Mouse (Mus musculus) megakaryocyte progenitor cell, adult 5-6 weeks (primary cell): ENCODE results near the gene Adam29. TPM values are rescaled to one million over a fixed set of nuclear protein-coding genes. Genes with fewer than 3 reads are reported as not detected.

Experiments
- ATAC-seq: replicated peaks from 2 replicates; pipeline ENCODE4 v1.8.0; 2016; ENCODE audit warnings: mild to moderate bottlenecking, moderate TSS enrichment, inconsistent platforms; ENCODE audit not compliant: poor library complexity
- total RNA-seq, 2 experiments: library from RNA; stranded (forward) in 1 of 2; stranded (reverse) in 1 of 2; fragments of 157-497, 149-512 nt in 1 of 2; fragments of 200-1000 nt in 1 of 2; gene quantifications; 2 replicates each; pipeline versions ENCODE4 v1.2.3 to v1.2.4; 2015 to 2017

Gene Adam29
- total RNA-seq (2015) (not detected in 2 replicates), total RNA-seq (2017) (not detected in 2 replicates)

DNA sequence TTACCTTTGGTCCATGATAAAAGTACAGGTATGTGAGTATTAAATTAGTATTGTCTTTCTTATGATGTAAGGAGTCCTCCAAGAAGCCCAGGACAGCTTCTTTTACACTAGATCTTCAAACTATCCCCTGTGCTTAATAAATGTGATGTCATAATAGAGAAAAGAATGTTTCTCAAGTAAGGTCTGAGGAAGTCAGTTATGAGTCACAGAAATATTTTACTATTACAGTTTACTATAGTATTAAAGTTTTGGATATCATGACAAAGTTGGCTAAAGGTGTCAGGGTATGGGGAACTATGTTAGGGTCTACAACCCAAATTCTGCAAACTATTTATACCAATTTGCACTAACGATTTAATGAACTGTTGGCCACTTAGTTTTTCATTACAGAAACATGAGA lies at the start of gene Adam29:
Adam29 (minus strand) TSS at position 101 of the 400 bp plus-strand sequence.
- ATAC-seq: no peak

DNA sequence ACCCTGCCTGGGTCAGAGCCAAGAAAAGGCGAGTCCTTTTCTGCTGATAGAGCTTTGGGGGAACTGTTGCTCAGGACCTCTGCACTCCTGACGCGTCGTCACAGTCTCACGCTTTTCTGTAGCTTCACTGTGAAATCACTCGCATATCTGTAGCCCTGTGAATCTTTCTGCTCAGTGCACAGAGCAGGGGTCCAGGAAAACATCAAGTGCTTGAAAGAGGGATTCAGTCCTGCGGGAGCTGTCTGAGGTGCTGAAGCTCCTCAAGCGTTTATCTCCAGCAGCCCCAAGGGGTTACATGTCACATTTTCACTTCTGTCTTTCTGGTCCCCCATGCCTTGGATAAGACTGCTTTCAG lies 33.8 kb upstream of the Adam29 start:
- no peak for ATAC-seq

DNA sequence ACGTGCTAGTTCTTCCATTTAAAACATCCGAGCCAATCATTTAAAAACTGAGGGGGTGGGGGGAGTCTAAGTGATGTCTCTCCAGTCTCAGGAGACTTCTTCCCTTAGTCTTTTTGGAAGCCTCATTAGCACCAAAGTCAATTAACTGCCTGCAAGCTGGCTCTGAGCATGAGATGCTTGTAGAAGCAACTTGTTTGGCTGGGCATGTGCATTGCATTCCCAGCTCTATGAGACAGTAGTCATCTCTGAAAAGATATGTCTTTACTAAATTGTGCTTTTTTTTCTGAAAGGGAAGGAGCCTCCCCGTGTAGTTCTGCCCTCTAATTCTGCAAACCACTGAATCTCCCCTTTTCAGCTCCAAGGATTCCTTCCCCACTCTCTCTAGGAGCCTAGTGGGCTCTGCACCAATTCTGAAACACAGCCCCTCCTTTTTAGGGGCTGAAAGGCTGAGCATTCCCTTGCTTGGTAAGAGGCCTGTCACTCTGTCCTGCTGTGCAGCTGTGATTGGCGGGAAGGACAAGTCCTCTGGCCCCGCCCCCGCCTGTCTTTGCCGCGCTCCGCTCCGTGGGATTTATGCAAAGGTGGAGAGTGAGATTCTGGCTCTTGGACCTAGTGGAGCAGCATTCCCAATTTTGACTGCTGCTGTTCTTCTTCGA lies 33.2 kb upstream of the Adam29 start, which contains the start of gene Glra3:
Glra3 (plus strand) TSS at position 591 of the 656 bp plus-strand sequence.
- ATAC-seq: no peak

Other genes with a start within 250 kb of the Adam29 start
- not detected in 2 replicates for gene Glra3, start 33.5 kb upstream of the Adam29 start, total RNA-seq (2015)
- gene Glra3, start 33.5 kb upstream of the Adam29 start, total RNA-seq (2017): not detected in 2 replicates